Mouse (Mus musculus) lung, embryonic 15.5 days (tissue): ENCODE measurements around the gene Ctnnbl1. TPM values are rescaled to one million over a fixed set of nuclear protein-coding genes. Genes with fewer than 3 reads are reported as not detected.

Experiments
- ATAC-seq: fragments of 200-750 bp; cut with Nextera tagmentation; 2 replicates; pipeline ENCODE4 v1.8.0; 2017; ENCODE audit warnings: moderate number of reproducible peaks, borderline replicate concordance; ENCODE audit not compliant: low FRiP score, low TSS enrichment; ENCODE audit errors: extremely low read depth
- H3K27ac ChIP-seq: fragments of 300-500 bp; sonication (generic); 2 replicates; pipeline ENCODE4 v1.5.1; 2015; ENCODE audit warnings: moderate library complexity, mild to moderate bottlenecking, inconsistent platforms
- H3K27me3 ChIP-seq: fragments of 300-500 bp; sonication (generic); 2 replicates; pipeline ENCODE4 v1.6.1; 2015; ENCODE audit warnings: inconsistent platforms
- H3K36me3 ChIP-seq: fragments of 300-500 bp; sonication (generic); 2 replicates; pipeline ENCODE4 v1.6.1; 2015; ENCODE audit warnings: inconsistent platforms
- H3K4me1 ChIP-seq: fragments of 300-500 bp; sonication (generic); 2 replicates; pipeline ENCODE4 v1.6.1; 2015; ENCODE audit warnings: inconsistent platforms
- H3K4me2 ChIP-seq: fragments of 300-500 bp; sonication (generic); 2 replicates; pipeline ENCODE4 v1.6.1; 2015; ENCODE audit warnings: inconsistent platforms, mild to moderate bottlenecking, moderate library complexity
- H3K4me3 ChIP-seq: fragments of 300-500 bp; sonication (generic); 2 replicates; pipeline ENCODE4 v1.5.1; 2015; ENCODE audit warnings: mild to moderate bottlenecking, inconsistent platforms
- H3K9ac ChIP-seq: fragments of 300-500 bp; sonication (generic); 2 replicates; pipeline ENCODE4 v1.6.1; 2015; ENCODE audit warnings: inconsistent platforms
- H3K9me3 ChIP-seq: fragments of 300-500 bp; sonication (generic); 2 replicates; pipeline ENCODE4 v1.6.1; 2016; ENCODE audit warnings: inconsistent platforms
- WGBS: fragments of 180-500 bp; shearing (Covaris S2); methylation state at CpG from one replicate; pipeline ENCODE4 v1.1.7; 2015; 5-methylcytosine and 5-hydroxymethylcytosine counted together
- polyA plus RNA-seq: library from polyadenylated mRNA; unstranded; fragments of >200 nt; fragmentation: Nextera tagmentation; extraction: Ambion mirVana; gene quantifications from 2 replicates; pipeline ENCODE4 v1.2.1, GENCODE M21; 2015

Gene Ctnnbl1
- polyA plus RNA-seq, 1 experiment from 2014 or later = 59.9 TPM

- H3K27ac ChIP-seq = no peak overlapping the region
- H3K36me3 ChIP-seq = no peaks in the 10 kb centered on the region; the same call in 1 of the 2 replicates
- ATAC-seq = no peak
- H3K9ac ChIP-seq = no peak overlapping the region
- no peaks in the 10 kb centered on the region for H3K4me1 ChIP-seq
- H3K4me3 ChIP-seq = no peak overlapping the region
- H3K27me3 ChIP-seq = no peaks in the 10 kb centered on the region
- no peaks in the 10 kb centered on the region for H3K9me3 ChIP-seq
- WGBS = 84% methylated on average over 3 of the region's 3 CpGs
- H3K4me2 ChIP-seq = no peak overlapping the region
These were observed 43.8 kb downstream of the Ctnnbl1 start for GRCm38 (mm10) chr2:157780956-157781355.

GRCm38 (mm10) chr2:157783152-157783551 is 46.0 kb downstream of the Ctnnbl1 start:
- H3K4me1 ChIP-seq = no peaks in the 10 kb centered on the region
- no peak for ATAC-seq
- 87% methylated on average over 16 of the region's 16 CpGs for WGBS

GRCm38 (mm10) chr2:157784238-157784637 is 47.0 kb downstream of the Ctnnbl1 start:
- WGBS = 53% methylated on average over 6 of the region's 6 CpGs
- no peak for ATAC-seq
- H3K9ac ChIP-seq = no peak overlapping the region
- H3K27ac ChIP-seq = no peak overlapping the region
- H3K36me3 ChIP-seq = no peaks in the 10 kb centered on the region
- no peaks in the 10 kb centered on the region for H3K27me3 ChIP-seq
- no peak overlapping the region for H3K4me3 ChIP-seq
- H3K4me2 ChIP-seq = no peak overlapping the region
- no peaks in the 10 kb centered on the region for H3K4me1 ChIP-seq
- no peaks in the 10 kb centered on the region for H3K9me3 ChIP-seq

More at GRCm38 (mm10) chr2:157783152-157783551, 46.0 kb downstream of the Ctnnbl1 start:
- Histone ChIP-seq H3K27ac (no peak overlapping the region), H3K27me3 (no peaks in the 10 kb centered on the region), H3K4me2 (no peak overlapping the region), H3K9me3 (no peaks in the 10 kb centered on the region), H3K9ac (no peak overlapping the region), H3K36me3 (no peaks in the 10 kb centered on the region), H3K4me3 (no peak overlapping the region)

- ATAC-seq = no peak
- H3K36me3 ChIP-seq = no peaks in the 10 kb centered on the region; the same call in 1 of the 2 replicates
- H3K4me1 ChIP-seq = no peaks in the 10 kb centered on the region
- H3K27me3 ChIP-seq = no peaks in the 10 kb centered on the region
- H3K27ac ChIP-seq = no peak overlapping the region
- no peak overlapping the region for H3K9ac ChIP-seq
- WGBS = 57% methylated on average over 2 of the region's 2 CpGs
- no peak overlapping the region for H3K4me3 ChIP-seq
- H3K4me2 ChIP-seq = no peak overlapping the region
- H3K9me3 ChIP-seq = no peaks in the 10 kb centered on the region
These were observed 47.4 kb downstream of the Ctnnbl1 start for GRCm38 (mm10) chr2:157784647-157785046.

- H3K36me3 ChIP-seq = peaks cover 7% of the 10 kb centered on the region; the same call in 1 of the 2 replicates
- no peaks in the 10 kb centered on the region for H3K9me3 ChIP-seq
- 77% methylated on average over 7 of the region's 7 CpGs for WGBS
- H3K4me1 ChIP-seq = no peaks in the 10 kb centered on the region
- no peak overlapping the region for H3K27ac ChIP-seq
- no peak overlapping the region for H3K4me2 ChIP-seq
- H3K27me3 ChIP-seq = no peaks in the 10 kb centered on the region
- no peak overlapping the region for H3K4me3 ChIP-seq
- no peak overlapping the region for H3K9ac ChIP-seq
- ATAC-seq = no peak
These were observed 52.0 kb downstream of the Ctnnbl1 start for GRCm38 (mm10) chr2:157789226-157789625.

- Histone ChIP-seq H3K4me1 (no peaks in the 10 kb centered on the region), H3K4me3 (no peak overlapping the region), H3K9ac (no peak overlapping the region), H3K36me3 (peaks cover 7% of the 10 kb centered on the region; the same call in 1 of the 2 replicates), H3K27me3 (no peaks in the 10 kb centered on the region), H3K27ac (no peak overlapping the region), H3K9me3 (no peaks in the 10 kb centered on the region), H3K4me2 (no peak overlapping the region)
- ATAC-seq = no peak
- 90% methylated on average over 8 of the region's 8 CpGs for WGBS
These were observed 53.8 kb downstream of the Ctnnbl1 start for GRCm38 (mm10) chr2:157790836-157791495.

GRCm38 (mm10) chr2:157791528-157792162 is 54.4 kb downstream of the Ctnnbl1 start:
- ATAC-seq = no peak

GRCm38 (mm10) chr2:157792840-157793552 is 55.8 kb downstream of the Ctnnbl1 start:
- Histone ChIP-seq H3K9ac (no peak overlapping the region), H3K4me1 (no peaks in the 10 kb centered on the region), H3K27me3 (no peaks in the 10 kb centered on the region), H3K9me3 (no peaks in the 10 kb centered on the region), H3K4me2 (no peak overlapping the region), H3K27ac (no peak overlapping the region), H3K4me3 (no peak overlapping the region), H3K36me3 (peaks cover 7% of the 10 kb centered on the region; the same call in 1 of the 2 replicates)
- WGBS = 86% methylated on average over 10 of the region's 10 CpGs
- ATAC-seq = no peak

More at GRCm38 (mm10) chr2:157791528-157792162, 54.4 kb downstream of the Ctnnbl1 start:
- no peaks in the 10 kb centered on the region for H3K4me1 ChIP-seq
- 81% methylated on average over 14 of the region's 14 CpGs for WGBS
- H3K36me3 ChIP-seq = peaks cover 7% of the 10 kb centered on the region; the same call in 1 of the 2 replicates
- H3K4me2 ChIP-seq = no peak overlapping the region
- no peak overlapping the region for H3K4me3 ChIP-seq
- H3K9me3 ChIP-seq = no peaks in the 10 kb centered on the region
- no peak overlapping the region for H3K27ac ChIP-seq
- H3K27me3 ChIP-seq = no peaks in the 10 kb centered on the region
- H3K9ac ChIP-seq = no peak overlapping the region

- ATAC-seq = no peak
- 78% methylated on average over 8 of the region's 8 CpGs for WGBS
- H3K9ac ChIP-seq = no peak overlapping the region
These were observed 56.7 kb downstream of the Ctnnbl1 start for GRCm38 (mm10) chr2:157793851-157794332.

GRCm38 (mm10) chr2:157795627-157796423 is 58.6 kb downstream of the Ctnnbl1 start:
- ATAC-seq = no peak
- no peaks in the 10 kb centered on the region for H3K4me1 ChIP-seq
- H3K27ac ChIP-seq = no peak overlapping the region
- H3K4me3 ChIP-seq = no peak overlapping the region
- WGBS = 88% methylated on average over 1 of the region's 1 CpGs
- H3K27me3 ChIP-seq = no peaks in the 10 kb centered on the region
- no peak overlapping the region for H3K4me2 ChIP-seq
- H3K36me3 ChIP-seq = peaks cover 12% of the 10 kb centered on the region; the same call in 1 of the 2 replicates
- H3K9ac ChIP-seq = no peak overlapping the region
- no peaks in the 10 kb centered on the region for H3K9me3 ChIP-seq

More at GRCm38 (mm10) chr2:157793851-157794332, 56.7 kb downstream of the Ctnnbl1 start:
- H3K27me3 ChIP-seq = no peaks in the 10 kb centered on the region
- no peaks in the 10 kb centered on the region for H3K4me1 ChIP-seq
- H3K36me3 ChIP-seq = peaks cover 11% of the 10 kb centered on the region; the same call in 1 of the 2 replicates
- no peak overlapping the region for H3K4me2 ChIP-seq
- no peaks in the 10 kb centered on the region for H3K9me3 ChIP-seq
- H3K27ac ChIP-seq = no peak overlapping the region
- no peak overlapping the region for H3K4me3 ChIP-seq

- H3K9ac ChIP-seq = no peak overlapping the region
- H3K27me3 ChIP-seq = no peaks in the 10 kb centered on the region
- H3K36me3 ChIP-seq = peaks cover 5% of the 10 kb centered on the region; the same call in 1 of the 2 replicates
- no peak overlapping the region for H3K4me2 ChIP-seq
- no peak overlapping the region for H3K27ac ChIP-seq
- no peak overlapping the region for H3K4me3 ChIP-seq
- ATAC-seq = no peak
- WGBS = 81% methylated on average over 9 of the region's 9 CpGs
- no peaks in the 10 kb centered on the region for H3K4me1 ChIP-seq
- H3K9me3 ChIP-seq = no peaks in the 10 kb centered on the region
These were observed 62.3 kb downstream of the Ctnnbl1 start for GRCm38 (mm10) chr2:157799533-157799932.
